Mouse (Mus musculus): Measurements from ENCODE around the gene Ncs1. TPM values are rescaled to one million over a fixed set of nuclear protein-coding genes. Genes with fewer than 3 reads are reported as not detected.

Gene Ncs1
- polyA plus RNA-seq, 1 experiment from 2014 or later = 1.1 TPM

DNA sequence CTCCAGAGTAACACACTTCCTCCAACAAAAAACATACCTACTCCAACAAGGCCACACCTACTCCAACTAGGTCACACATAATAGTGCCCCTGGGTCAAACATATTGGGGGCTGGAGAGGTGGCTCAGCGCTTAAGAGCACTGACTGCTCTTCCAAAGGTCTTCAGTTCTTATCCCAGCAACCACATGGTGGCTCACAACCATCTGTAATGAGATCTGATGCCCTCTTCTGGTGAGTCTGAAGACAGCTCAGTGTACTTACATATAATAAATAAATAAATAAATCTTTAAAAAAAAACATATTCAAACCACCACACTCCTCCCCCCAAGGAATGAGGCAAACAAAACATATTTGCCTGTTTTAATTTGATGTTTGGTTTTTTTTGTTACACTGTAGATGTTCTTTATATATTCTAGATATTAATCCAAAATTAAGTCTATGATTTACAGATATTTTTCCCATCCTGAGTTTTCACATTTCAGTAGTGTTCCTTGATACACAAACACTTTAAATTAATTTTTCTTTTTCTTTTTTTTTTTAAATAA is 16.8 kb upstream of the Ncs1 start:
- no peak for ATAC-seq (ENCODE audit: low read depth)
- H3K27me3 ChIP-seq (ENCODE audit: control insufficient read depth, insufficient read depth, low read depth, low read length) = no peaks in the 10 kb centered on the region
- WGBS (ENCODE audit: insufficient replicate concordance) = 40% methylated on average over 1 of the region's 1 CpGs
- no peaks in the 10 kb centered on the region for H3K4me1 ChIP-seq (ENCODE audit: control insufficient read depth, low read depth, low read length)
- no peaks in the 10 kb centered on the region for H3K9me3 ChIP-seq (replicated peaks; ENCODE audit: control insufficient read depth, low read length)
- H3K9ac ChIP-seq (ENCODE audit: low read depth, low read length) = no peak overlapping the region
- no peak overlapping the region for H3K4me2 ChIP-seq (ENCODE audit: low read depth, low read length)
- no peaks in the 10 kb centered on the region for H3K36me3 ChIP-seq (ENCODE audit: control insufficient read depth, insufficient read depth)
- no peak overlapping the region for H3K27ac ChIP-seq (ENCODE audit: low read length)
- no peak overlapping the region for H3K4me3 ChIP-seq (ENCODE audit: low read depth, low read length)

DNA sequence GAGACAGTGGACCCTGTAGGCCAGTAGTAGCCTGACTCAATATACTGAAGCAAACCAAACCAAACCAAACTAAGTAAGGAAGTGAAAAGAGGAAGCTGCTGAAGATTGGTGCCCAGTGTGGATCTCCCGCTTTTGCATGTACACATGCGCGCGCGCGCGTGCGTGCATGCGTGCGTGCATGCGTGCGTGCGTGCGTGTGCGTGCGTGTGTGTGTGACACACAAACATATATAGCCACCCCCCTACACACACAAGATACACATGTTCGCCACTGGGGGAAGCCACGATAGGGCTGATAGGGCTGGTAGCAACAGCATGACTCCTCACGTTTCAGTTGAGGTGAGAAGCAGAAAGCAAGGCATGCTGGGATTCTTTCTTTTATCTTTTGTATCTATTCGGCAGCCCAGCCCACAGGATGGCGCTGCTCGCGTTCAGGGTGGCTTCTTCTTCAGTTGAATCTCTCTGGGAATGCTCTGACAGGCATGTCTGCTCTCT is 6.4 kb upstream of the Ncs1 start:
- no peaks in the 10 kb centered on the region for H3K36me3 ChIP-seq (ENCODE audit: control insufficient read depth, insufficient read depth)
- no peaks in the 10 kb centered on the region for H3K4me1 ChIP-seq (ENCODE audit: control insufficient read depth, low read depth, low read length)
- no peaks in the 10 kb centered on the region for H3K9me3 ChIP-seq (replicated peaks; ENCODE audit: control insufficient read depth, low read length)
- 31% methylated on average over 23 of the region's 23 CpGs for WGBS (ENCODE audit: insufficient replicate concordance)
- H3K4me2 ChIP-seq (ENCODE audit: low read depth, low read length) = peak overlapping the region; percentile 13
- H3K27ac ChIP-seq (ENCODE audit: low read length) = no peak overlapping the region
- peak overlapping the region; percentile 21 for H3K4me3 ChIP-seq (ENCODE audit: low read depth, low read length)
- ATAC-seq (ENCODE audit: low read depth) = peak; percentile 39; the same call in 1 of the 2 replicates
- H3K27me3 ChIP-seq (ENCODE audit: control insufficient read depth, insufficient read depth, low read depth, low read length) = peaks cover 5% of the 10 kb centered on the region; the same call in 1 of the 2 replicates
- no peak overlapping the region for H3K9ac ChIP-seq (ENCODE audit: low read depth, low read length)

DNA sequence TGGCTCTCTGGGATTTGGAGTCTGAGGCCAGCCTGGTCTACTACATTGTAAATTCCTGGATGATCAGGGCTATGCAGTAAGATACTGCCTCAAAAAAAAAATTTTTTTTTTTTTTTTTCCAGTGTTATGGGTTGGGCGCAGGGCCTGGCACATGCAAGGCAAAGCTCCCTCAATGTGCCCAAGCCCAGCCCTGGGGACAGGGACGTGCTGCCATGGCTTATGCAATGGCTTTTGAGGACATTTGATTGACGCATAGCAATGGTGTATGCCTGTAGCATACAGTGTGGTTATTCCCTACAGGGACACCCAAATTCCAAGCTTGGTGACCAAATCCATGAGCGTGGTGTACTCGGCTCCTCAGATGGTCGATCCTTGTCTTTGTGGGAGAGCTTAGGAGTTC is 5.8 kb upstream of the Ncs1 start:
- ATAC-seq (ENCODE audit: low read depth) = no peak
- H3K9me3 ChIP-seq (replicated peaks; ENCODE audit: control insufficient read depth, low read length) = no peaks in the 10 kb centered on the region
- H3K9ac ChIP-seq (ENCODE audit: low read depth, low read length) = no peak overlapping the region
- peaks cover 11% of the 10 kb centered on the region for H3K27me3 ChIP-seq (ENCODE audit: control insufficient read depth, insufficient read depth, low read depth, low read length)
- no peak overlapping the region for H3K27ac ChIP-seq (ENCODE audit: low read length)
- H3K4me2 ChIP-seq (ENCODE audit: low read depth, low read length) = peak overlapping the region; percentile 13
- no peaks in the 10 kb centered on the region for H3K4me1 ChIP-seq (ENCODE audit: control insufficient read depth, low read depth, low read length)
- no peak overlapping the region; the same call in 1 of the 2 replicates for H3K4me3 ChIP-seq (ENCODE audit: low read depth, low read length)
- no peaks in the 10 kb centered on the region for H3K36me3 ChIP-seq (ENCODE audit: control insufficient read depth, insufficient read depth)
- WGBS (ENCODE audit: insufficient replicate concordance) = 70% methylated on average over 6 of the region's 6 CpGs

DNA sequence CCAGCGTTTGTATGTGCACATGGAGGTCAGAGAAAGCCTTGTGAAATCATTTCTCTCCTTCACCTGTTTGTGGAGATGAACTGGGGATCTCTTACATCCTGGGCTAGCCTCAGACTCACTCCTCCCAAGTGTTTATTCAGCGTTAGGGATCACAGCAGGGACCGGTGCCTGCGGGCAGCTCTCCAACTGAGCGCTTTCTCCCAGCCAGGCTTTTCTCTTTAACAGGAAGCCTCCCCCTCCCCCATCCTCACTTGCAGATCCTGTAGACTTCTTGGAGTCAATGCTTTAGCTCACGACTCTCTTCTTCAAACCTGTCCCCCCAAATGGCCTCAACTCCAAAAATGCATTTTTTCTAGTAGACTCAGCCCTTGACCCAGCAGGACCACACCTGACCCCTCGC is 4.0 kb upstream of the Ncs1 start:
- peaks cover 29% of the 10 kb centered on the region for H3K27me3 ChIP-seq (ENCODE audit: control insufficient read depth, insufficient read depth, low read depth, low read length)
- H3K4me3 ChIP-seq (ENCODE audit: low read depth, low read length) = no peak overlapping the region

DNA sequence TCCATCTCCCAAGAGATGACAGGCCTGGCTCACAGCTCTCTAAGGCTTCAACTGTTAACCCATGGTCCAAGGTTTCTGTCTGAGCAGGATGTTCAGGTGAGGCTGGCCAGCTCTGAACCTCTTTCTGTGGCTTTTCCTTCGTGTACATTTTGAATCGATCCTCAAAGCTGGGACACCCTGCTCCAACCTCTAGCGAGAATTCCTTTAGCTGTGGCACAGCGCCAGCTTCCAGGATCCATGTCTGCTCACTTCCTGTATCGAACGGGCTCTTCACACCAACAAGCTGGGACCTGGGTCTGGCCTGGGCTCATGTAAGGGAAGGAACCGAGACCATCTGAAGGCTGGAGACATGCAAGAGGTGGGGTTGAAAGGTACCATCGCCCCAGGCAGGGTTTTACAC is 1.4 kb upstream of the Ncs1 start:
- H3K4me2 ChIP-seq (ENCODE audit: low read depth, low read length) = no peak overlapping the region
- no peak overlapping the region for H3K4me3 ChIP-seq (ENCODE audit: low read depth, low read length)
- no peak overlapping the region for H3K27ac ChIP-seq (ENCODE audit: low read length)
- H3K27me3 ChIP-seq (ENCODE audit: control insufficient read depth, insufficient read depth, low read depth, low read length) = peaks cover 41% of the 10 kb centered on the region
- no peak overlapping the region for H3K9ac ChIP-seq (ENCODE audit: low read depth, low read length)
- ATAC-seq (ENCODE audit: low read depth) = no peak
- no peaks in the 10 kb centered on the region for H3K36me3 ChIP-seq (ENCODE audit: control insufficient read depth, insufficient read depth)
- H3K4me1 ChIP-seq (ENCODE audit: control insufficient read depth, low read depth, low read length) = no peaks in the 10 kb centered on the region; the same call in 1 of the 2 replicates
- 55% methylated on average over 8 of the region's 8 CpGs for WGBS (ENCODE audit: insufficient replicate concordance)
- H3K9me3 ChIP-seq (replicated peaks; ENCODE audit: control insufficient read depth, low read length) = no peaks in the 10 kb centered on the region

More for the DNA sequence above, 4.0 kb upstream of the Ncs1 start:
- no peaks in the 10 kb centered on the region; the same call in 1 of the 2 replicates for H3K4me1 ChIP-seq (ENCODE audit: control insufficient read depth, low read depth, low read length)
- no peak overlapping the region for H3K9ac ChIP-seq (ENCODE audit: low read depth, low read length)
- H3K9me3 ChIP-seq (replicated peaks; ENCODE audit: control insufficient read depth, low read length) = no peaks in the 10 kb centered on the region
- WGBS (ENCODE audit: insufficient replicate concordance) = 12% methylated on average over 7 of the region's 7 CpGs
- no peak for ATAC-seq (ENCODE audit: low read depth)
- H3K27ac ChIP-seq (ENCODE audit: low read length) = no peak overlapping the region
- no peaks in the 10 kb centered on the region for H3K36me3 ChIP-seq (ENCODE audit: control insufficient read depth, insufficient read depth)
- no peak overlapping the region for H3K4me2 ChIP-seq (ENCODE audit: low read depth, low read length)

DNA sequence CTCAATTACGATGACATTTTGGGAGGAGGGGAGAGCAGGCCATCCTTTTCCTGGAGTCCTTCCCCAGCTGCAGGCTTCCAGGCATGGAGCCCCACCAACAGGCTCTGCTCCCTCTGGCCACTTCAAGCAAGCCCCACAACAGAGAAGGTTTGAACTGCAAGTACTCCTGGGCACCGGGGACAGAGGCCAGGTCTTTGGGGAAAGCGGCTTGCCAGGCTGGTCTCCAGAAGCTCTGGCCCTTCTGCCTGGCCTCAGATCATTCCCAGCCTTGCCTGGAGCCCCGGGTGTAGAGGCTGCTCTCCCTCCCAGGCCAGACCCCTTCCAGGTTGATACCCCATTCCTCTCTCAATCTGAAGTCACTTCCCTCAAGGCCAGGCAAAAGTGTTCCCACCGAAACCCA is 572 bp upstream of the Ncs1 start:
- Histone ChIP-seq H3K4me3 (ENCODE audit: low read depth, low read length) (peak overlapping the region; percentile 58), H3K27me3 (ENCODE audit: control insufficient read depth, insufficient read depth, low read depth, low read length) (peaks cover 41% of the 10 kb centered on the region), H3K27ac (ENCODE audit: low read length) (no peak overlapping the region), H3K9me3 (replicated peaks; ENCODE audit: control insufficient read depth, low read length) (no peaks in the 10 kb centered on the region), H3K36me3 (ENCODE audit: control insufficient read depth, insufficient read depth) (no peaks in the 10 kb centered on the region), H3K4me2 (ENCODE audit: low read depth, low read length) (peak overlapping the region; percentile 73), H3K4me1 (ENCODE audit: control insufficient read depth, low read depth, low read length) (no peaks in the 10 kb centered on the region; the same call in 1 of the 2 replicates), H3K9ac (ENCODE audit: low read depth, low read length) (no peak overlapping the region)
- 32% methylated on average over 5 of the region's 5 CpGs for WGBS (ENCODE audit: insufficient replicate concordance)
- no peak for ATAC-seq (ENCODE audit: low read depth)

DNA sequence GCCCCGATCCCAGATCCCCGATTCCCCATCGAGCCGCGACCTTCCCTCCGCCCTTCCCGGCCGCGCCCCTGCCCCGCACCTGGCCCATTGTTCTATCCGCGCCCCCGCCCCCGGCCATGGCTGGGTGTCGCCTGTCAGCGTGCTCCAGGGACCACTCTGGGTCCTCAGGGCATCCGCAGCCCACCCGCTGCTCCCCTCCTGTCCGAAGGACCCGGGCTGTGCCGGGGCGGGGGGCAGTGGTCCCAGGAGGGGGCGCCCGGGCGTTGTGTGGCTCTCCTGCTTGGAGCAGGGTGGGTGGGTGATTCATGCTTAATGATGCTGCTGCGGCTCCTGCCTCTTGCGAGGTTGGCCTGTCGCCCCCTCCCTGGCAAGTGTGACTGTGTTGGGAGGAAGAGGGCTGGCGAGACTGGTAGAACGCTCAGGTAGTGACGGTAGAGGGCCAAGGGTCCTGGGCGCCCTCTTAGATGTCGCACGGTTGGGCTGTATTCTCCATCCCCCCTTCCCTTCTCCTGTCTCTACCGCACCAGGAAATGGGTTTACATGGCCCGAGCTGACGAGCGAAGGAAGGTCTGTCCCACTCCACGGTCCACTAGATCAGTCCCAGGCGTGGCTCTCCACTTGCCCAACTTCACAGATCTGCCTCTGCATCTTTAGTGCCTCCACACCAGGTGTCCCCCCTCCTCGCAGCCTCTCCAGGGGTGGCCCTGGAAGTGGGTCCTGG is 788 bp downstream of the Ncs1 start:
- no peak overlapping the region for H3K27ac ChIP-seq (ENCODE audit: low read length)
- H3K36me3 ChIP-seq (ENCODE audit: control insufficient read depth, insufficient read depth) = no peaks in the 10 kb centered on the region
- ATAC-seq (ENCODE audit: low read depth) = no peak
- peak overlapping the region; percentile 58 for H3K4me3 ChIP-seq (ENCODE audit: low read depth, low read length)
- H3K9ac ChIP-seq (ENCODE audit: low read depth, low read length) = peak overlapping the region; percentile 52
- no peaks in the 10 kb centered on the region for H3K9me3 ChIP-seq (replicated peaks; ENCODE audit: control insufficient read depth, low read length)
- H3K4me1 ChIP-seq (ENCODE audit: control insufficient read depth, low read depth, low read length) = no peaks in the 10 kb centered on the region; the same call in 1 of the 2 replicates
- H3K27me3 ChIP-seq (ENCODE audit: control insufficient read depth, insufficient read depth, low read depth, low read length) = peaks cover 41% of the 10 kb centered on the region
- 2% methylated on average over 37 of the region's 41 CpGs for WGBS (ENCODE audit: insufficient replicate concordance)
- H3K4me2 ChIP-seq (ENCODE audit: low read depth, low read length) = peak overlapping the region; percentile 73

DNA sequence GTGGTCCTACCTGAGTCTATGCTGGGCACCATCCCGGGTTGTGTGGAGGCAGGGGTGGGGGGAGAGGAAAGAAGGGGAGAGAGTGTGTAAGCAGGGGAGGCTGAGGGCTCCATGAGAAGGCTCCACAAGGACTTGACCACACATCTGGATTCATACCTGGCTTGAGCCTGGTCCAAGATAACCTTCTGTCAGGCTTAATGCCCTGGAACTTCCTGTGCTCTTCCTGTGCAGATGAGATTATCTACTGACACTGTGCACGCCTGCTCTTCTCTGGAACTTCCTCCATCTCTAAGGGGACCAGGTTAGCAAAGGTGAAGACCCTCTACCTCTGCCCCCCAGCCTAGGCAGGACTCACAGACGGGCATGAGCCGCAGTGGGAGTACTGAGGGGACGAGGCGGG is 3.2 kb downstream of the Ncs1 start:
- Histone ChIP-seq H3K27me3 (ENCODE audit: control insufficient read depth, insufficient read depth, low read depth, low read length) (peaks cover 40% of the 10 kb centered on the region), H3K27ac (ENCODE audit: low read length) (no peak overlapping the region), H3K36me3 (ENCODE audit: control insufficient read depth, insufficient read depth) (no peaks in the 10 kb centered on the region), H3K9ac (ENCODE audit: low read depth, low read length) (no peak overlapping the region), H3K4me1 (ENCODE audit: control insufficient read depth, low read depth, low read length) (no peaks in the 10 kb centered on the region; the same call in 1 of the 2 replicates), H3K9me3 (replicated peaks; ENCODE audit: control insufficient read depth, low read length) (no peaks in the 10 kb centered on the region), H3K4me3 (ENCODE audit: low read depth, low read length) (no peak overlapping the region), H3K4me2 (ENCODE audit: low read depth, low read length) (no peak overlapping the region)
- 60% methylated on average over 6 of the region's 6 CpGs for WGBS (ENCODE audit: insufficient replicate concordance)
- ATAC-seq (ENCODE audit: low read depth) = no peak

DNA sequence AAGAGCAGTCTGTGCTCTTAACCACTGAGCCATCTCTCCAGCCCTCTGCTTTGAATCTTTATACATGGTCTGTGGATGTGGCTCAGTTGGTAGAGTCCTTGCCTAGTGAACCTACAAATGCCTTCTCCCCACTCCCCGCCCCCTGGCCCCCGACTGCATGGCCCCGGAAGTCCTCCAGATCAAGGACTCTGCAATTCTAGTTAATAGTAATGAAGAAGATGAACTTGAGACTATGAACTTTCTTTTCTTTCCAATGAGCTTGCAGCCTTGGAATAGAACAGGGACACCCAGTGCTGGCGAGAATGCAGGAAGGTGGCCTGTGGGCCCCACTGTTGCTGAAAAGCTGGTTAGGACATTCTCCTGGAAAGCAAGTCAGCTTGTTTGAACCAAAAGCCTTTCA is 6.5 kb downstream of the Ncs1 start:
- no peak for ATAC-seq (ENCODE audit: low read depth)
- 79% methylated on average over 4 of the region's 4 CpGs for WGBS (ENCODE audit: insufficient replicate concordance)
- peaks cover 3% of the 10 kb centered on the region for H3K4me1 ChIP-seq (ENCODE audit: control insufficient read depth, low read depth, low read length)
- no peak overlapping the region for H3K4me3 ChIP-seq (ENCODE audit: low read depth, low read length)
- no peak overlapping the region for H3K9ac ChIP-seq (ENCODE audit: low read depth, low read length)
- H3K27ac ChIP-seq (ENCODE audit: low read length) = no peak overlapping the region
- no peak overlapping the region for H3K4me2 ChIP-seq (ENCODE audit: low read depth, low read length)
- H3K27me3 ChIP-seq (ENCODE audit: control insufficient read depth, insufficient read depth, low read depth, low read length) = peaks cover 7% of the 10 kb centered on the region; the same call in 1 of the 2 replicates
- no peaks in the 10 kb centered on the region for H3K9me3 ChIP-seq (replicated peaks; ENCODE audit: control insufficient read depth, low read length)
- H3K36me3 ChIP-seq (ENCODE audit: control insufficient read depth, insufficient read depth) = no peaks in the 10 kb centered on the region
